Mouse (Mus musculus): ENCODE results near the gene Sftpd.

Gene Sftpd

DNA sequence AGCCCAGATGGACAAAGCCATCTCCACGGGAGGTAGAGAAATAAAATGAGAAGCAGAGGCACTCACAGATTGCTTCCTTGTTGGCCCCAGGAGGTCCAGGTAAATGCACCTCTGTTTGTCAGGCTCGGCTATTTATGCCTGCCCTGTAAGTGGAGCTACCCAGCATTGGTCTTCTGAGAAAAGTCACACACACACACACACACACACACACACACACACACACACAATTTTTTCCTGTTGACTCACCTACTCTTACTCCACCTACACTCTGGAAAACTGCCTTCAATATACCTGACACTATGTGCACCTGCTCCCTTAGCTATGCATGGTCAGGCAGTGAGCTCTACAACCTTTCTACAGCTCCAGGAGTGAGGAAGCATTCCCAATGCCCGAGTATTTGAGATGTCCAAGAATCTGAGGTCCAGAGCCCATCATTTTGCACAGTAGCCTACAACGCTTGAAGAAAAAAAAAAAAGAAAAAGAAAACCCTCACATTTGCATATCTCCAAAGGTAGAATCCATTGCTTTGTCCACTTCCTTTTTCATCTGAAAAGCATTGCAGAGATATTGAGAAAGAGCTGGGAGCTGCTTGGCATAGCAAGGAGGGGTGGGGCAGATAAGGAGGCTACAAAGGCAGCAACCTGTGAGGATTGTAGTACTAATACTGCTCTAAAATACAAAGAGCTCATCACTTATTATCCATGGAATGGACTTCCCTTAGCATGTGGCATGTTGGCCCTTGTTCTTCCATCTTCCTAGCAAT, at the start of gene Sftpd:
Gene Sftpd, minus strand, starts transcription at position 91 of the 763 bp plus-strand sequence.
- DNase-seq: no peak

DNA sequence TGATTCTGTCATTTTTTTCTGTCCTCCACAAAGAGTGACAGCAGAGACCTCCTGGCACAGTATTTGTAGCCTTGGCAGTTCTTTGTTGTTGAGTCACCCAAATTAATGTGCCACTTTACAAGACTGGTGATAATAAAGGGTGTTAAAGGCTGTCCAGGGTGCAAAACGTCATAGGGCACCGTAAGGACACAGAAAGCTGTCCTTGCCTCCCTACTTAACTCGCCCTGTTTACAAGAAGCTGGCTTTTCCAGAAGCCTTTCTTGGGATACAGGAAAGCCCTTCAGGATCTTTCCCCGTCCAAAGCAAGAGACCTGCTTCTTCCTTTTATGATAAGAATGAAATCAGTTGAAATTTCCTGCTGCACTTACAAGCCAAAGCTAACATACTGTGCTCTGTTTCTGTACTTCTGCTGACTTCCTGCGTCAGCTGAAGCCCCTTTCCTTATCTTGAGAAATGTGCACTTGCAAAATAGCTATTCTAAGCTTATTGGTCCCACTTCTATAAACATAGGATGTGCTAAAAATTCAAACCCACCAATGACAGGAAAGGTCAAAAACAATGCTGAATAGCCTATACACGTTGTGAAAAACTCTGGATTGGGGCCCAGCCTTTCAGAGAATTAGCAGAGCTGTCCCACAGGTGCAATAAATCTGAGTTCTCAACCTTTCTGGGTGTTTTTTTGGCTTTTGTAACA, 13.2 kb upstream of the Sftpd start:
- DNase-seq: no peak

DNA sequence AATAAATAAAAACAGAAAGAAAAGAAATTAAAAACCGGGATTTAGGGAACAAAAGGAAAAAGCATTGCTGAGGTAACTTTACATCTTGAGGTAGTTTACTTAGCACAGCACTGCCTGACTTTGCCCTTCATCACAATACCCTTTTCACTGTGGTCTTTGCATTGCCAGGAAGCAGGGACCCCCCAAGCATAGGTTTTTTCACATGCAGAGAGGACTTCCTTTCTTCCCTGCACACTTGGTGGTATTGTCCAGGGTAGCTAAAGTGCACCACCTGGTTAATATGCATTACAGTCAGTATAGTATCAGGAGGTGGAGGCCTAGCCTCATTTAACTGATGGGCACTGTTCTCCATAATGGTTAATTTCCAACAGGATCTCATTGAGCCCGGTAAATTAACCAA, 4.5 kb upstream of the Sftpd start:
- no peak for DNase-seq

DNA sequence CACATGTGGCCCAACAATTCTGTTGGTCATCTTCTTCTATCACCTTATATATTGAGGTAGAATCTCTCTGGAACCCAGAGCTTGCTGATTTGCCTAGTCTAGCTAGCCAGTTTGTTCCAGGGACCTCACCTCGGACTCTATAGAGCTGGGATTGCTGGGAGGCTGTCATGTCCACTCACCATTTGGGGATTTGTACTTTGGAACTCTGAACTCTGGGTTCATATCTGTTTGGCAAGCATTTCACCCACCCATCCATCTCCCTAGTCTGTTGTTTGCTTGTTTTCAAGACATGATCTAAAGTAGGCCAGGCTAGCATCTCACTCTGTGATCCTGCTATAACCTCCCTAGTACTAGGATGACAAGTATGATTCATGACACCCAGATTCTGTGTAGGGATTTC, 10.1 kb downstream of the Sftpd start:
- DNase-seq: no peak

DNA sequence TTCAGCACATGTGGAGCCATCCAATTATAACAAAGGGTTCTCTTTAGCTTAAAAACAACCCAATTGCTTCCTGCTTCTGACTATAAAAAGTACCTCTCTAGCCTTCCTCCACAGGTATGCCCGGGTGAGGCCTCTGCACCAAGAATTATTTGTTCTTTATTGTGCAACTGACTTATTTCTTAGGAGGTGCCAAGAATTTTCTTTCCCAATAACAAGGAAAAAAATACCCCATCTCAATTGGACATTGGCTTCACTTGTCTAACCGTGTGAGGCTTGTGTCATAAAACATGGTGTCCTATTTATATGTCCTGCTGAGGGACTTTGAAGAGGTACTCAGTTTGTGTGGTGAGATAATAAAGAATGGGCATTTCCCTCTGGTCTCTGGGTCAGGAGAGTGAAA, 14.4 kb downstream of the Sftpd start:
- DNase-seq: no peak

DNA sequence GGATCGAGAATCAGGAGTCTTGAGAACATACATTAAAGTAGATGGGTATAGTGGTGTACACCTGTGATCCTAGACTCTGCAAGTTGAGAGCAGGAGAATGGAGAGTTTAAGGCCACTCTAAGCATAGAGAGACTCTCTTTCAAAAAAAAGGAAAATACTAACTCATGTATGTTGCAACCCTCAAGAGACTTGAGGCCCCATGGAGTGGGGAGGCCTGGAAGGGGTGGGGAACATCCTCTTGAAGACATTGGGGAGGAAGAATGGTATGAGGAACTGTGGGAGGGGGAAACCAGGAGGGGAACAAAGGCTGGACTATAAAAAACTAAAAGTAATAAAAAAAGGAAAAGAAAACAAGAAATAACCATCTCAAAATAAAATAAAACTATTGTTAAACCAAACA, 16.4 kb downstream of the Sftpd start:
- DNase-seq: no peak

DNA sequence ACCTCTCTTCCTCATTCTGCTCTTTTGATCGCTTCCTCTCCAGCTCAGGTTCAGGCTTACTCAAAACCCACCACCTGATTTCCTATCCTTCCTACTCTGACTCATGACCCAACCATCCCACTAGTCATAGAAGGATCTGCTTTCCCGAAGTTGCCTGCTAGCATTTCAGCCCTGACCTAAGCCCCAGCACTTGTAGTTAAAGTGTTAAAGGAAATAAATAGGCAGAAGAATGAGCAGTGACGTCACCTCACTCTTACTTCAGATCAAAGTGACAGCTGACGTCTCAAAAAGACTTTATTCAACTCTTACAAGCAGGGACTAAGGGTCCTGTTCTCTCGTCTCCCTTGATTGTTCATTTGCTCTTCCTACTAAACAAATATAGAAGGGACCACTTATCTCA, 17.7 kb downstream of the Sftpd start:
- no peak for DNase-seq

DNA sequence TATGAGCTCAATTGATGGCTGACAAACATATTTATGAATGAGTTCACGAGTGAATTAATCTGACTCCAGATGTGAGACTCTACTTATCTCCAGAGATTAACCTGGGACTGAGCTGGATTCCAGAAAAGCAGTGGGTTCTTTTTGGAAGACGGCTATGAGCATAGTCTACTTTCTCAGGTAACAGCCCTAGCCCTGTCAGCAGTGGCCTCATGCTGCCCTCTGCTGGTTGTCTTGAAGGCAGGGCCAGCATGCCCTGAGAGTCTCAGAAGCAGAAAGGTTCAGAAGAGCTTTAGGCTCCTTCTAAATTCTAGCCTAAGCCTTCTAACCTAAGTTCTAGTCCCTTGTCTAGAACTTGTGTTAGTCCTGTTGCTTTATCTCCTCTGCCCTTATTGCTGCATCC, 22.3 kb downstream of the Sftpd start:
- DNase-seq: peak; percentile 4

DNA sequence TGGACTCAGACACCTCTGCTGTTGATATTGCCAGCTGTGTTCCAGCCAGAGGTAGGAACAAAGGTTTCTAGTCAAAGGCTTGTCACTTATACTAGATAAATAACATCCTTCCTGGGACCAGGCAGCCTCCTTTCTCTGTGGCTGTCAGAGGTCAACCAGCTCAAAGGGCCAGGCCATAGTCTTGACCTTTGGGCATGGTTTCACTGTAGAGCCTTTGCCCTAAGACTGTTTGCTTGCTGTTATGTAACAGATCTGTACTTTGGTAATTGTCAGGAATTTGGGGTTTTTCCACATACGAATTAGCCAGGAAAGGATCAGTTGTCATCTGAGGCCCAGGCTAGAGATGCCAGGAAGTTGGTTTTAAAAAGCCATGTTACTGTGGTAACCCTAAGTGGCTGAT, 24.2 kb downstream of the Sftpd start:
- no peak for DNase-seq

DNA sequence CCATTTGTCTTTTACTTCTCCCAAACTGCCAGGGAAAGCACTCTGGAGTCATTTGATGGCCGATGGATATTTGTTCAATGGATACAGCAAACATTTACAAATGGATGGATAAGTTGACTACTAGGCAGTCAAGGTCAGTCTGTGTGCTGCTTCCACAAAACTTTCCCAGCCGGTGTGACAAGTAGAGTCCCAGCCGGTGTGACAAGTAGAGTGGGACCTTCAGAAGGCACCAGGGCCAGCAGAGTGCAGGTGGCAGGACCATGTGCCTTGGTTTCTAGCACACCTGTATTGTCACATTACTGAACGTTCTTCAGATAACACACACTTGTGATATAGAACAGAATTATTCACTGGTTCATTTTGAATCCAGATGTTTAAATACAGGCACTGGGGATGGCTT, 24.9 kb downstream of the Sftpd start:
- DNase-seq: no peak

DNA sequence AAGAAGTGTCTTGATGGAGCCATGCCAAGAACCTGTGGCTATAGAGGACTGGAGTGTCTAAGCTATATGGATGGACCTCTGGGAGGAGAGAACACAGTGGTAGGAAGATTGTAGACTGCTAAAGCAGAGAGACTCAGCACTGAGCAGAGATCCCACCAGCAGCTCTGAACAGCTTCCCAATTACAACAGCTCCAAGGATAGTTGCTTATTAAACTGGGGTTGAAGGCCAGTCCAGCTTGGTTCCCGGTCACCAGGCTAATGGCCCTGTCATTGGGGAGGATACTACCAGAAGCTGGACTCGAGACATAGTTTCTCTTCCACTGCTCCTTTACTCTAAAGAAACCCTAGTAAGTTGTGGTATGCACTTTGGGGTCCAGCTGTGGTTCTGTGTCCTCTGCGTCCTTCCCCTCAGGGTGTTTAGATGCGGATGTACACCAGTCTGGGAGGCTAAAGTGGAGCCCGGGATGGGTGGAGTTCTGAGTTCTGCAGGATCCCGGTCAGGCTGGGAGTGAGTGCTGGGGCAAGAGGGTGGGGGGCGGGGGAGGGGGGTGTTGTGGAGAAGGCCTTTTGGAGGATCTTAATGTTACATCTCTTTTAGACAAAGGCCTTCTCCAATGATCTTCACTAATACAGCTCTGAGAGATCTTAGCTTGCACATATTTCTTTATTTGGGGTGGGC, 33.6 kb downstream of the Sftpd start, which contains the start of gene Mbl1:
Gene Mbl1, plus strand, starts transcription at position 239 of the 679 bp plus-strand sequence.
- no peak for DNase-seq

DNA sequence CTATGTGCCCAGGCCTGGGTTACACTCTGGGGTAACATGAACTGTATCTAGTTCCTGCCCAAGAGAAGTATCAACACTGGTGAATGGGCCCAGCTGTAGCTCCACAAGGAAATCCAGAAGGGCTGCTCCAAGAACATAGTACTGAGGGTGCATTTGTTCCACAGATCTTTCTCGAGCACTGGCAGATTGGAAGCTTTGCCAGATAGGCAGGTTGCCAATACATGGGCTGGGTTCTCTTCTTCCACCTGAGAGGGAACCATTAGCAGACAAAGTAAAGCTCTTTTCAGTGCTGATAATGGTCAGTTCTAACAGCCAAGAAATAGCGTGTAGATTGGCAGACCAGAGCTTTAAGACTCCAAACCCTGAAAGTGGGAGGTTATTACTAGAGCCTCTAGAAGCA, 37.6 kb downstream of the Sftpd start:
- DNase-seq: no peak

DNA sequence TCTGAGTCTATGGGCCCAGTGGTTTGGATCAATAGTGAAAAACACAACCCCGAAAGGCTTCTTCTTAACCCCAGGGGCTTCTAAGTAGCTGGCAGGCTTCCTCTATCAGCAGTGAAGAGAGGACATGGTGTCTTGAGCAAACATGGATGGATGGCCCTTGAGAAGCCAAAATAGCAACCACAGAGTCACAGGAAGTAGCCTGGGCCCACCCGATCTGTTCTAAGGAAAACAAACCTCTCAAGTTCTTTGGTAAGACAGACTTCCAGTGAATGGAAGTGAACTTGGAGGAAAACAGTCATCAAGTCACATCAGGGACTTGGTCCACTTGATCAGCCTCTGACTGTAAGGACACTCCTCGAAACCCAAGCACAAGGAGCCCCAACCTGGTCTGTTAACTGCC, 38.0 kb downstream of the Sftpd start:
- no peak for DNase-seq

DNA sequence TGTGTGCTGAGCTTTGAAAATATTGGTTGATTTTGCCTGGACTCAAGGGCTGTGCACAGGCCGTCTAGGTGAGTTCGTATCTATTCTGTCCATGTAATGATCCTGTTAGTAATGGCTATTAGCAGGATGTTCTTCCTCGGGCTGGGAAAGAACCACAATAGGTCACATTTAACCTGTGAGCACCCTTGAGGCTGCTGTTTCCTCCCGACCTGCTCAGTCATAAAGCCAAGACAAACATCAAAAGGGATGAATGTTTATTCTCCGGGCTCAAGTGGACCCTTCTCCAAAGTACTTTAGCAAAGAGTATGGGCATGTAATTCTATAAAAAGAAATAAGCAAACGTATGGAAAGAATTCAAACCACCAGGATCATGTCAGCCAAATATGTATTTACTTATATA, 38.9 kb downstream of the Sftpd start:
- no peak for DNase-seq

DNA sequence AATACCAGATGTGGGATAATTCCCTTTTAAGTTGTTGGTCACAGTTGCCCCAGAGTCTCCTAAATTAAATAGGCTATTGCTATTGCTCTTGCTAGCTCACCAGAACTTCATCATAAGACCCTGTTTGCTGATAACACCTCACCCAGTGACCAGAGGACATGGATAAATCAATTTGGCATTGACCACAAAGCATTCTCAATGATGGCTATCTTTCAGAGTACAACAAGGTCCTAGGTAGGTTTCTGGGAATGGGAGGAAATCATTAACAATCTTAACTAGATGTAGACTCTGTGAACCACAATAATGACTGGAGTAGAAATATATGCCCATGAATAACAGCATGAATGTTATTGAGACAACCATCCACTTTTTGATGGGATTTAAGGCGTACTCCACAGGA, 44.3 kb downstream of the Sftpd start:
- no peak for DNase-seq

DNA sequence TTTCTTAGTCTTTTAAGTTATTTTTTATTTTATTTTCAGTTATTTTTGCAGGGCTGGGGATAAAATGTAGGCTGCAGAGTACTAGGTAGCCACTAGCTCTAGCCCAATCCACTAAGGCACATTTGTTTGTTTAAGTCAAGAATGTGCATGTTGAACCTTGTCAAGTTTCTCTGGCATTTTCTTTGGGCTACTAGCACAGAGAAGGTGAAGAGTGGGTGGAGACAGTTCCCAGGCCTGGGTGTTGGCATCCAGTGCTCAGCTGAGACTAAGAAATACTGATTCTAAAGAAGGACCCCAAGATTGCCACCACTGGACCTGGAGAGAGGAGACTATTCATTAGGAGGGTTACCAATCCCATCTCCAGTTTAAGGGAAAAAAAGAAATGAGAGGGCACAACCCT, 47.9 kb downstream of the Sftpd start:
- no peak for DNase-seq

DNA sequence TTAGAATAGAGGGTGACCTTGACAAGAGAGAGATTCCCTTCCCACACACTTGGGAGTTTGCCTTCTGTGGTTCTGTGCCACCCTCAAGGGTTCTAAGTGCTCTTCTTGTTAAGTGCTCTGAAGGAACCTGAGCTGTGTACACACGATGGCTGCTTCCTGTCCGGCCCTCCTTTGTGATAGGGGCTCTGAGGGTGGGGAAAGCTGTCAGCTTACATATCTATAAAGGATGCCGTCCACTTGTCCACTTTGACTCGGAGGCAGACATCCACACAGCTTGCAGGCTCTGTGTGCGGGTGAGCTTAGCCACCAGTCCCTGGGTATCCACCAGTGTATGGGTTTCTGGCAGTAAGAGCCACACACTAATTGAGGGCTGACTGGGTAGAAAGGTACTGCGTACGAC, 53.4 kb downstream of the Sftpd start, which contains the start of gene Sftpa1:
Gene Sftpa1, plus strand, starts transcription at position 243 of the 400 bp plus-strand sequence.
- DNase-seq: no peak

DNA sequence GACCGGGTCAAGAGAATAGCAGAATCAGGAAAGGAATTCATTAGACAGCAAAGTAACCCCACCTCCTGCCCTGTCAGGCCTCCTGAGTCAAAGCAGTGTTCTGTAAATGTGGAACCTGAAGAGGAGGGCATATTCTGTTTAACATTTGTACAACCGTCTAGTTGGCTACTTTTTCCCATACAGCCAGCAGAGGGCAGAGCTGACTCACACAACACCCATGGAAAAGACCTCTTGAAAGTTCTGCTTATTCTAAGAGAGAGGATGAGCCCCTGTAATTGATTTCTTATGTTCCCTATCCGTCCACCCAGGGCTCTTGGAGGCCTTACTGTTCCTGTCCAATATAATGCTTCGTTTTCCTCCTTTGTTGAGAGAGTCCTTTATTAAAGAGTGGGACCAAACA, 57.0 kb downstream of the Sftpd start:
- no peak for DNase-seq

DNA sequence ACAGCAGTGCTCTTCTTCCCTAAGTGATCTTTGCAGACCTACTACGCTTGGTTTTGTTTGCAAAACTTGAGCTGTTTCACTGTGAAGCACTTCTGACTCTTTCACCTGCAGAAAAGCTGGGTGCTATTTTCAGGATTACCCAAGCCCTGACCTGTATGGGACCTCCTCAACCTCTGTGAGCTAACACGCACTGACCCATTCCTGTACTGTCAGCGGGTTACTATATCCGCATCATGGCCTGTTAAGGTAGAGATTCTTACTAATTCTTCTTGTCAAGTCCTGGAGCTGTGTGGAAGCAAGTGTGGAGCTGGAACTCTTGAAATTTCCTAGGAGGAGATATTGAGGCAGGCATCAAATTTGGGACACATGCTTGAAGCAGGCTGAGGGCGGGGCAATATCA, 60.3 kb downstream of the Sftpd start:
- DNase-seq: no peak
